Mouse (Mus musculus) brain, embryonic 14.5 days (tissue): ENCODE results near the gene Sypl2.
"Not testable (repeated sequence)": the region's sequence is repeated elsewhere in the genome, so short reads cannot be mapped to it uniquely, and the experiment has no call there.

Source experiments
- CTCF ChIP-seq: fragments of 200-500 bp; IDR thresholded peaks from 2 replicates; pipeline ENCODE4 v1.5.1; 2012; ENCODE audit warnings: inconsistent platforms, mild to moderate bottlenecking, moderate library complexity, borderline replicate concordance; ENCODE audit not compliant: insufficient read depth, insufficient read length; ENCODE audit errors: extremely low read depth
- POLR2A ChIP-seq: fragments of 200-500 bp; IDR thresholded peaks from 2 replicates; pipeline ENCODE4 v1.6.1; 2012; ENCODE audit warnings: mild to moderate bottlenecking, inconsistent platforms, borderline replicate concordance; ENCODE audit not compliant: poor library complexity, insufficient read depth, insufficient read length, severe bottlenecking; ENCODE audit errors: extremely low read depth

GRCm38 (mm10) chr3:108237474-108238102 lies 11.1 kb upstream of the Sypl2 start:
- not testable (repeated sequence) for TF ChIP-seq POLR2A, CTCF
